21 mouse cellular contexts compared by ENCODE assay signal in genomic region chr8:22247956-22248355, GRCm38 (mm10). TPM values are rescaled to one million over a fixed set of nuclear protein-coding genes. Genes with fewer than 3 reads are reported as not detected.
DNase-seq lines count a peak whose midpoint lies in the region.
"Had no signal": no experiment of that assay in that cellular context is flagged by ENCODE, and none has a peak within 500 bp of the region (broad histone marks: within the 10 kb centered on the region; RNA-seq: fewer than 3 reads in every experiment).

No protein-coding gene starts in this region.

- peak; percentile 3 for DNase-seq in cerebellum, adult 9-10 months
- DNase-seq in cerebellum, adult 11-12 months = no peak
- peak; percentile 19 for DNase-seq in layer of hippocampus, adult 11-12 months (ENCODE audit: low spot score)
- no peak for DNase-seq in layer of hippocampus, postnatal 10 days (ENCODE audit: low spot score in 2 of 2)
- DNase-seq in left cerebral cortex, adult 9 months (ENCODE audit: low spot score in 2 of 2) = peak; percentile 7 to 25
- DNase-seq in left cerebral cortex, postnatal 10 days (ENCODE audit: extremely low spot score in 1 of 2, low spot score in 2 of 2) = no peak
- peak; percentile 89 for DNase-seq in brain, adult 2 months (ENCODE audit: low read depth, low spot score)
- no peak for DNase-seq in gastrocnemius, adult 8-10 months (ENCODE audit: low spot score in 2 of 2)
- DNase-seq: adrenal gland, postnatal 10 days; cerebellum, postnatal 25 days; gastrocnemius, postnatal 25 days; heart, postnatal 10 days; kidney, adult 9 months; kidney, postnatal 10 days; lung, embryonic 14.5 days; lung, postnatal 14 days had no signal

- intact Hi-C loops in left cerebral cortex, postnatal 10 days (cut with DNase I) = no loop called here

RNA-seq across cellular contexts. Expression of gene Thsd1, which starts 20.8 kb away (rescaled TPM):
- 1 to 10 TPM; 7.0 to 7.7 TPM for total RNA-seq in layer of hippocampus, postnatal 10 days (2021)
- 1 to 10 TPM; 4.8 to 5.9 TPM for total RNA-seq in left cerebral cortex, postnatal 10 days (2021)
- 1 to 10 TPM in 3 of 4 experiments, under 1 TPM in 1; 0.70 to 1.4 (median 1.2) TPM for total RNA-seq in gastrocnemius, adult 8-10 months (2022)

RNA-seq across cellular contexts. Expression of gene Tpte, which starts 35.3 kb away (rescaled TPM):
- total RNA-seq in layer of hippocampus, postnatal 10 days (2021) = not detected
- total RNA-seq in left cerebral cortex, postnatal 10 days (2021) = not detected
- total RNA-seq in gastrocnemius, adult 8-10 months (2022) = not detected
- total RNA-seq: adrenal gland, postnatal 10 days; gastrocnemius, postnatal 25 days; heart, adult 8-10 months; heart, postnatal 10 days; hematopoietic stem cell, adult 5-6 weeks; left cerebral cortex, adult 8-10 months; liver, adult 2 months; neutrophil, adult 5-6 weeks had no signal

RNA-seq across cellular contexts. Expression of gene Vps36, which starts 55.3 kb away (rescaled TPM):
- 10 to 100 TPM; 36.1 to 36.8 TPM for total RNA-seq in layer of hippocampus, postnatal 10 days (2021)
- 10 to 100 TPM; 41.1 to 41.5 TPM for total RNA-seq in left cerebral cortex, postnatal 10 days (2021)
- 10 to 100 TPM; 28.2 to 32.1 (median 29.8) TPM for total RNA-seq in gastrocnemius, adult 8-10 months (2022)

Comparison
In these comparisons a context has a peak if more than half of its experiments do, and no peak if none do; other contexts are left out.
1. DNase-seq: peak in cerebellum, adult 9-10 months (single experiment), layer of hippocampus, adult 11-12 months (single experiment), left cerebral cortex, adult 9 months (2 of 2) and brain, adult 2 months (single experiment); none in cerebellum, adult 11-12 months (single experiment), layer of hippocampus, postnatal 10 days (0 of 2), left cerebral cortex, postnatal 10 days (0 of 2) and gastrocnemius, adult 8-10 months (0 of 2).